Mouse (Mus musculus) ES-Bruce4 (cell line): Measurements from ENCODE around the gene Ephb3. TPM values are rescaled to one million over a fixed set of nuclear protein-coding genes. Genes with fewer than 3 reads are reported as not detected.

Source experiments
- H3K27ac ChIP-seq: 2 replicates; pipeline ENCODE4 v1.5.1; 2012; ENCODE audit warnings: low read length, inconsistent platforms; ENCODE audit not compliant: insufficient read depth
- H3K27me3 ChIP-seq: 2 replicates; pipeline ENCODE4 v1.6.1; 2012; ENCODE audit warnings: mild to moderate bottlenecking, low read length, inconsistent platforms; ENCODE audit not compliant: control insufficient read depth, poor library complexity, insufficient read depth, severe bottlenecking
- H3K36me3 ChIP-seq: 2 replicates; pipeline ENCODE4 v1.6.1; 2012; ENCODE audit warnings: inconsistent platforms, mild to moderate bottlenecking, low read length, moderate library complexity; ENCODE audit not compliant: control insufficient read depth, poor library complexity, insufficient read depth, severe bottlenecking
- H3K4me1 ChIP-seq: one replicate; pipeline ENCODE4 v1.8.1; 2011; ENCODE audit warnings: low read length; ENCODE audit not compliant: control insufficient read depth, insufficient read depth
- H3K4me3 ChIP-seq: 2 replicates; pipeline ENCODE4 v1.5.1; 2011; ENCODE audit warnings: low read depth, mild to moderate bottlenecking, low read length
- H3K9ac ChIP-seq: 2 replicates; pipeline ENCODE4 v1.6.1; 2012; ENCODE audit warnings: low read depth, mild to moderate bottlenecking, inconsistent platforms; ENCODE audit not compliant: poor library complexity, severe bottlenecking
- H3K9me3 ChIP-seq: replicated peaks from 2 replicates; pipeline ENCODE4 v1.6.1; 2012; ENCODE audit warnings: mild to moderate bottlenecking, low read length, inconsistent platforms; ENCODE audit not compliant: control insufficient read depth, poor library complexity, insufficient read depth, severe bottlenecking
- CTCF ChIP-seq: IDR thresholded peaks from one replicate; pipeline ENCODE4 v1.8.1; 2011; ENCODE audit warnings: low read depth, low read length
- EP300 ChIP-seq: IDR thresholded peaks from 2 replicates; pipeline ENCODE4 v1.6.1; 2011; ENCODE audit warnings: low read depth, low read length; ENCODE audit not compliant: insufficient read depth
- POLR2A ChIP-seq: IDR thresholded peaks from one replicate; pipeline ENCODE4 v1.8.1; 2011; ENCODE audit warnings: low read length; ENCODE audit not compliant: insufficient read depth
- polyA plus RNA-seq: library from polyadenylated mRNA; stranded (reverse); fragments of >200 nt; gene quantifications from 2 replicates; pipeline ENCODE4 v1.2.4, GENCODE M21; 2011; ENCODE audit warnings: low read depth; ENCODE audit not compliant: missing spikeins, insufficient read depth, insufficient read length

Ephb3 gene
- polyA plus RNA-seq, 1 experiment, result 26.3 TPM

DNA sequence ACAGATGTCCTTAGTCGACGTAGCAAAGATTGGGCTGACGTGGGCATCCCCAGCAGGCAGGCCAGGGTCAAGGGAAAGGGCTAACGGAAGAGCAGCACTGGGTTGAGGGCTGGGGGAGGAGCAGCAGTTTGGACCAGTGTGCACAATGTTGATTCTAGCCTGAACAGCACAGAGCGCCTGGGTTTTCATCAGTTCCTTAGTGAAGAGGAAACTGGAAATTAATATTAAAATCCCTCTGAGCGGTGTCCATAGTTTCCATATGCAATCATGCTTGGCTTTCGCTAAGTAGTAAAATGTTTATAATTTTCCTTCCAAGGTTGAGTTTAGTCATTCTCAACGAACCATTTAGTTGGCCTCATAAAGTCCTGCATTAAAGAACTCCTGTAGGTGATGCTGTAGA is 65.2 kb downstream of the Ephb3 start:
- Histone ChIP-seq H3K27ac (no peak overlapping the region), H3K4me1 (peaks cover 3% of the 10 kb centered on the region), H3K27me3 (no peaks in the 10 kb centered on the region), H3K9me3 (no peaks in the 10 kb centered on the region), H3K9ac (no peak overlapping the region), H3K36me3 (no peaks in the 10 kb centered on the region), H3K4me3 (no peak overlapping the region)
- TF ChIP-seq CTCF (no peak), POLR2A (no peak), EP300 (no peak)

DNA sequence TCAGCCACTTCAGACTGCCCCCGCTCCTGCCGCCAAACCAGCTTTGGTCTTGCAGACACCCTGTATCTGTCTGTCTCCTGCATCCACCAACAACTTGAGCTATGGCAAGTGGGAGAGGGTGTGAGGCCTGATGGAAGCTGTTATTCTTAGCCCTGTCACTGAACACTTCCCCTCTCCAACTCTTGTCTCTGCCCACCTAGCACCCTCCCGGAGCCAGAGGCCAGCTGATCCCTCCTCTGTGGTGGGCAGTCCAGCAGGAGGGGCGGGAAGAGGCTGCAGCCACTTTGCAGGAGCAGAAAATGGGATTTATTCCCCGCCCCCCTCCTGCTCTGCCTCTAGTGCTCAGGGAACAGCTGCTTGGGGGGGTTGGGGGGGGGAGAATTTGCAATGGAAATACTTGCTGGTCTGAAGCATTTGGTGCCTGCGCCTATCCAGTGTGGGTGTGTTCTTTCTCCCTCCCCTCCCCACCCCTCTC is 67.3 kb downstream of the Ephb3 start:
- H3K27ac ChIP-seq, result no peak overlapping the region

DNA sequence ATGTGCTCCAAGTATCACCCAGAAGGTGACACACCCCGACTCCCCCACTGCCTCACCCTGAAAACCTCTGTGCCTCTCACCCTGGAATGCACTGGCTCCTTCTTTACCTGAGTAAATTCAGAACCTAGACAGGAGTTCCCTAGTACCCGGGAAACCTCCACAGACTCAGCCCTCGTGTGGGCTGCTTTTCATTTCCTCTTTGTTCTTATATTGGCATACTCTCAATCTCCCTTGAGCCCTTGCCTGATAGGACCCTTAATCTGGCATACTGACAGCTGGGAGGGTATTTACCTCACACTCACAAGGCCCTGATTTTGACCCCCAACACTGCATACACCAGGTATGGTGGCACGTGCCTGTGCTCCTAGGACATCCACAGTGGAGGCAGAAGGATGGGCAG is 68.2 kb downstream of the Ephb3 start:
- Histone ChIP-seq H3K4me1 (peaks cover 3% of the 10 kb centered on the region), H3K9me3 (no peaks in the 10 kb centered on the region), H3K27me3 (no peaks in the 10 kb centered on the region), H3K9ac (no peak overlapping the region), H3K36me3 (no peaks in the 10 kb centered on the region), H3K4me3 (no peak overlapping the region), H3K27ac (no peak overlapping the region)
- no peak for TF ChIP-seq CTCF
- TF ChIP-seq EP300, result no peak
- no peak for TF ChIP-seq POLR2A

More for the DNA sequence above, 67.3 kb downstream of the Ephb3 start:
- Histone ChIP-seq H3K9ac (no peak overlapping the region), H3K9me3 (no peaks in the 10 kb centered on the region), H3K4me1 (peaks cover 3% of the 10 kb centered on the region), H3K4me3 (no peak overlapping the region), H3K27me3 (no peaks in the 10 kb centered on the region), H3K36me3 (no peaks in the 10 kb centered on the region)
- TF ChIP-seq POLR2A (no peak), CTCF (no peak), EP300 (no peak)

Other genes starting within 250 kb of the Ephb3 start
- gene Teddm3, start 50.8 kb upstream of the Ephb3 start, polyA plus RNA-seq, result not detected in 2 replicates
- gene Vps8, start 218.4 kb downstream of the Ephb3 start, polyA plus RNA-seq, result 25.4 and 26.9 TPM in 2 replicates